Mouse (Mus musculus) liver, embryonic 11.5 days (tissue): ENCODE results near the gene Dnajb3. TPM values are rescaled to one million over a fixed set of nuclear protein-coding genes. Genes with fewer than 3 reads are reported as not detected.
A peak's percentile ranks its signal among the peaks of the same experiment; 100 is the strongest.
"Not testable (repeated sequence)": the region's sequence is repeated elsewhere in the genome, so short reads cannot be mapped to it uniquely, and the experiment has no call there.

Experiments used
- ATAC-seq: fragments of 200-750 bp; cut with Nextera tagmentation; replicated peaks from 2 replicates; pipeline ENCODE4 v1.8.0; 2017; ENCODE audit warnings: moderate number of reproducible peaks, mild to moderate bottlenecking, moderate TSS enrichment, moderate library complexity; ENCODE audit not compliant: low FRiP score
- DNase-seq: peaks from one replicate; pipeline ENCODE4 v3.0.0-alpha.2; 2017; ENCODE audit warnings: low spot score
- H3K27ac ChIP-seq: fragments of 300-500 bp; sonication (generic); 2 replicates; pipeline ENCODE4 v1.5.1; 2014; ENCODE audit warnings: mild to moderate bottlenecking, low read depth, low read length, control low read depth
- H3K27me3 ChIP-seq: fragments of 300-500 bp; sonication (generic); replicated peaks from 2 replicates; pipeline ENCODE4 v1.6.1; 2014; ENCODE audit warnings: low read length, mixed read lengths; ENCODE audit not compliant: control insufficient read depth, insufficient read depth
- H3K36me3 ChIP-seq: fragments of 300-500 bp; sonication (generic); 2 replicates; pipeline ENCODE4 v1.6.1; 2014; ENCODE audit warnings: mild to moderate bottlenecking, low read length, moderate library complexity, mixed read lengths; ENCODE audit not compliant: control insufficient read depth, insufficient read depth
- H3K4me1 ChIP-seq: fragments of 300-500 bp; sonication (generic); replicated peaks from 2 replicates; pipeline ENCODE4 v1.6.1; 2014; ENCODE audit warnings: low read length, mixed read lengths; ENCODE audit not compliant: control insufficient read depth, insufficient read depth
- H3K4me2 ChIP-seq: fragments of 300-500 bp; sonication (generic); 2 replicates; pipeline ENCODE4 v1.6.1; 2014; ENCODE audit warnings: mild to moderate bottlenecking, control low read depth, moderate library complexity
- H3K4me3 ChIP-seq: fragments of 300-500 bp; sonication (generic); 2 replicates; pipeline ENCODE4 v1.5.1; 2014; ENCODE audit warnings: low read depth, low read length, control low read depth
- H3K9ac ChIP-seq: fragments of 300-500 bp; sonication (generic); 2 replicates; pipeline ENCODE4 v1.6.1; 2014; ENCODE audit warnings: low read depth, low read length, control low read depth
- H3K9me3 ChIP-seq: fragments of 300-500 bp; sonication (generic); 2 replicates; pipeline ENCODE4 v1.6.1; 2016; ENCODE audit warnings: low read length, inconsistent platforms, mixed read lengths; ENCODE audit not compliant: control insufficient read depth
- WGBS: fragments of 180-500 bp; shearing (Covaris S2); extraction: QIAGEN DNeasy Blood & Tissue Kit; methylation state at CpG from one replicate; pipeline ENCODE4 v1.1.7; 2014; 5-methylcytosine and 5-hydroxymethylcytosine counted together
- polyA plus RNA-seq: library from polyadenylated mRNA; unstranded; fragments of >200 nt; fragmentation: Nextera tagmentation; extraction: Ambion mirVana; gene quantifications from 2 replicates; pipeline ENCODE4 v1.2.1, GENCODE M21; 2014

Gene Dnajb3
- polyA plus RNA-seq, 1 experiment from 2014 or later: 7.9 TPM

GRCm38 (mm10) chr1:88228121-88228520 lies 22.5 kb upstream of the Dnajb3 start:
- WGBS: 66% methylated on average over 7 of the region's 7 CpGs

GRCm38 (mm10) chr1:88227482-88227881 lies 21.9 kb upstream of the Dnajb3 start:
- Histone ChIP-seq H3K4me3 (no peak overlapping the region), H3K9me3 (peaks cover 70% of the 10 kb centered on the region), H3K9ac (no peak overlapping the region), H3K27ac (no peak overlapping the region), H3K4me1 (no peaks in the 10 kb centered on the region), H3K36me3 (no peaks in the 10 kb centered on the region), H3K4me2 (no peak overlapping the region), H3K27me3 (no peaks in the 10 kb centered on the region)
- no peak for ATAC-seq
- WGBS: 54% methylated on average over 2 of the region's 2 CpGs
- DNase-seq: no peak

More at GRCm38 (mm10) chr1:88228121-88228520, 22.5 kb upstream of the Dnajb3 start:
- Histone ChIP-seq H3K4me1 (no peaks in the 10 kb centered on the region), H3K4me2 (no peak overlapping the region), H3K27me3 (no peaks in the 10 kb centered on the region), H3K27ac (no peak overlapping the region), H3K4me3 (no peak overlapping the region), H3K9ac (no peak overlapping the region), H3K36me3 (no peaks in the 10 kb centered on the region), H3K9me3 (peaks cover 76% of the 10 kb centered on the region)
- no peak for DNase-seq
- ATAC-seq: no peak

- Histone ChIP-seq H3K27ac (no peak within 1 kb of the TSS), H3K4me2 (no peak within 1 kb of the TSS), H3K9ac (no peak within 1 kb of the TSS), H3K36me3 (no peaks in the 10 kb centered on the region), H3K27me3 (no peaks in the 10 kb centered on the region), H3K4me3 (no peak within 1 kb of the TSS), H3K9me3 (peaks cover 67% of the 10 kb centered on the region), H3K4me1 (no peaks in the 10 kb centered on the region)
- DNase-seq (peak; percentile 33), ATAC-seq (no peak)
- 50% methylated on average over 5 of the region's 5 CpGs for WGBS
These were observed 21.2 kb upstream of the Dnajb3 start, which contains the start of gene Mroh2a for GRCm38 (mm10) chr1:88226670-88227379. TSS of gene Mroh2a (plus strand) at chr1:88226986.

GRCm38 (mm10) chr1:88225741-88226140 lies 20.2 kb upstream of the Dnajb3 start:
- no peak for ATAC-seq

DNA sequence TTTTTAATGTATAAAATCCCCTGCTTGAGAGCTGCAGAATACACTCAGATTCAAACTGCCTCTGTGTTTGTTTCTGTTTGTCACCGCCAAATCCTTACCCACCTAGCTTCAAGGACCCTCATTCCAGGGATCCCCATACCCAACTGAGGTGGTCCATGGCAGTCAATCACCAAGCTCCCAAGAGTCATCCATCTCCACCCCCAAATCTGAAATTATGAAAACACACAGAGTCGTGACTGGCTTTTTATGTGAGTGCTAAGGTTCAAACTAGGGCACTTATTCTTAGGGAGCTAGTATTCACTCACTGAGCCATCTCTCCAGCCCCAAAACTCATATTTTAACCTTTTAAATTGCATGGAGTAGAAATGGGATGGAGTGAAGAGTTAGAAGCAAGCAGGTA lies 19.7 kb upstream of the Dnajb3 start:
- H3K36me3 ChIP-seq, H3K4me3 ChIP-seq, H3K27me3 ChIP-seq, H3K4me1 ChIP-seq, ATAC-seq, H3K4me2 ChIP-seq, H3K27ac ChIP-seq, H3K9ac ChIP-seq: not testable (repeated sequence)
- 36% methylated on average over 2 of the region's 2 CpGs for WGBS
- peaks cover 52% of the 10 kb centered on the region for H3K9me3 ChIP-seq
- DNase-seq: peak; percentile 30

More at GRCm38 (mm10) chr1:88225741-88226140, 20.2 kb upstream of the Dnajb3 start:
- H3K4me2 ChIP-seq: no peak overlapping the region
- no peak overlapping the region for H3K9ac ChIP-seq
- H3K27ac ChIP-seq: no peak overlapping the region
- H3K4me1 ChIP-seq: no peaks in the 10 kb centered on the region
- H3K4me3 ChIP-seq: no peak overlapping the region
- H3K36me3 ChIP-seq: no peaks in the 10 kb centered on the region
- no peaks in the 10 kb centered on the region for H3K27me3 ChIP-seq
- DNase-seq: peak; percentile 31
- H3K9me3 ChIP-seq: peaks cover 56% of the 10 kb centered on the region

- ATAC-seq (no peak), DNase-seq (peak; percentile 38)
- H3K4me3 ChIP-seq: no peak overlapping the region
- peaks cover 41% of the 10 kb centered on the region for H3K9me3 ChIP-seq
- no peak overlapping the region for H3K27ac ChIP-seq
- no peaks in the 10 kb centered on the region for H3K36me3 ChIP-seq
- H3K9ac ChIP-seq: no peak overlapping the region
- H3K4me2 ChIP-seq: no peak overlapping the region
- WGBS: 57% methylated on average over 2 of the region's 2 CpGs
- no peaks in the 10 kb centered on the region for H3K4me1 ChIP-seq
- H3K27me3 ChIP-seq: no peaks in the 10 kb centered on the region
These were observed 18.6 kb upstream of the Dnajb3 start for GRCm38 (mm10) chr1:88224029-88224776.

DNA sequence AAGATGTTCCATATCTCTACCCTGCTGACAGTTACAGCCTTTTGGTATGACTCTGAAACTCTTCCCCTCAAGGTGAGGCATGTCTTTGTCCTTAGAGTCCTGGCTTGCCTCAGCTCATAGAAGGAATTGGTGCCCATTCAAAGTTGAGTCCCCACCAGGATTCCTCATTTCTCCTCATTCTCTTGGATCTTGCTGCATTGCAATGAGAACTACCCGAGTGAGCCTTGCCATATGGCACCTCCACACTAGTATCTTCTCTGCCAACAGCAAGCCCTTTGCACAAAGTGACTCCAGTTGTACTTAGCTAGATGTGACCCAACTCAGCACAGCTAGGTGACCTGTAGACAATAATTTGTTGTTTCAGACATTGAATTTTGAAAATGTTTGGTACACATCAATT lies 18.0 kb upstream of the Dnajb3 start:
- peak; percentile 46 for DNase-seq

GRCm38 (mm10) chr1:88223011-88223515 lies 17.5 kb upstream of the Dnajb3 start:
- not testable (repeated sequence) for H3K27me3 ChIP-seq, ATAC-seq, H3K27ac ChIP-seq, H3K4me3 ChIP-seq, H3K9ac ChIP-seq, H3K36me3 ChIP-seq, H3K4me2 ChIP-seq, H3K4me1 ChIP-seq
- peaks cover 29% of the 10 kb centered on the region for H3K9me3 ChIP-seq
- peak; percentile 33 for DNase-seq

More for the DNA sequence above, 18.0 kb upstream of the Dnajb3 start:
- H3K36me3 ChIP-seq: no peaks in the 10 kb centered on the region
- H3K4me1 ChIP-seq: no peaks in the 10 kb centered on the region
- no peak for ATAC-seq
- WGBS: 41% methylated on average over 1 of the region's 1 CpGs
- H3K27me3 ChIP-seq: no peaks in the 10 kb centered on the region
- no peak overlapping the region for H3K9ac ChIP-seq
- peaks cover 34% of the 10 kb centered on the region for H3K9me3 ChIP-seq
- no peak overlapping the region for H3K27ac ChIP-seq
- H3K4me3 ChIP-seq: no peak overlapping the region
- H3K4me2 ChIP-seq: no peak overlapping the region
